Mouse (Mus musculus) adrenal gland, adult (tissue): Measurements from ENCODE around the gene Cfap20.
A peak's percentile ranks its signal among the peaks of the same experiment; 100 is the strongest.
"Not testable (repeated sequence)": the region's sequence is repeated elsewhere in the genome, so short reads cannot be mapped to it uniquely, and the experiment has no call there.

Source experiments
- DNase-seq, 2 experiments: peaks; one replicate each; pipeline ENCODE4 v3.0.0; 2022 to 2023; ENCODE audit warnings: low spot score in 1 of 2; ENCODE audit not compliant: inconsistent age in 2 of 2

Cfap20 gene

DNA sequence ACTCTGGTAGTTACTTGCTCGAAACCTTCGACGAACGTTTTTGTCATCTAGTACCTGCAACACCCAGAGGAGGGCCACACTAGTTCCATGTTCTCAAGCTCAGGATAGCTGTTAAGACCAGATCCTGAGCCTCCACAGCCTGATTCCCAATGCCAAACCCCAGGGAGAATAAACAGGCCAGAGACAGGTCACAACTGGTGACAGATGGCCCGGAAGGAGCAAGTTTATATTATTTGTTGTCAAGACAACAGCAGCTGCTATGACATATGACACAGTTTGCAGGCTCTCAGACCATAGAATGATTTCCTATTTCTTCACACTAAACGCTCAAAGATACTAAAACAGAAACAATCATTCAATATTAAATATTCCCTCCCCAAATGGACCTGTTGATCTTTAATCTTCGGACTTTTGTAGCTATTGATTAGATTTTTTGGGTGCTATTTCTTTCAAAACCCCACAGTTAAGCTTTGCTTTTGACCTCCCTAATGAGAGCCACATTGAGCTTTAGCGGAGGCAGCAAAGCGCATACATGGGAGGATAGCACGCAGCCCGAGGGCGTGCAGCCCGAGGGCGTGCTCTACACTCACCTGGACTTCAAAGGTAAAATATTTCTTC, 12.4 kb downstream of the Cfap20 start:
- DNase-seq, result no peak

DNA sequence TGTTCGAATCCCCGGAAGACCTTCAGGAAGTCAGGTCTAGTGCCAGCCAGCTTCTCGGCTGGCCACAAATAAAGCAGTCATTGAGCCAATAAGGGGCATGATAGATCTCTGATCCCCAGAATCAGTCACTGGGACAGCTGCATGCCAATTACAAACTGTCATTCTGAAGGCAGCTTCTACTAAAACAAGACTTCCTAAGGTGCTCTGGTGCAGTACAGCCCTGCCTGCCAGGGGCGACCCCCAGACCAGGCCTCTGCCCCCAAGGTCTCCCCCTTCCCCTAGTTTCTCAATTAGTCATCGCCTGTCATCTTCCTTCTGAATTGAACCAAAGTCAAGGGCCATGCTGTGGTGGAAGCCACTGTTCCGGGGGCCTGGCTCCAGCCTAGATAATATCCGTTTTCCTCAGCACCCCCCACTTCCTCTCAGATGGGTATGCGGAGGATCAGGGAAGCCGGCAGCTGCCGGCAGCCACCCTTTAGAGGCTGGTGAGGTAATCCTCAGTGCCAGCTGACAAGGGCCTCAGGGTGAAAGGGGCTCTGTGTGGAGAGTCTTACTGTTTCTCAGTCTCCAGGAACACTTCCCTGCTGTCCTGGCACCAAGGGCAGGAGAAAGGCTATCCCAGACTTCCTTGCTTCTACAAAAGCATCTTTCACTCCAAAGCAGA, 23.2 kb downstream of the Cfap20 start:
- peak in 1 of 2 experiments; percentile 57 for DNase-seq

DNA sequence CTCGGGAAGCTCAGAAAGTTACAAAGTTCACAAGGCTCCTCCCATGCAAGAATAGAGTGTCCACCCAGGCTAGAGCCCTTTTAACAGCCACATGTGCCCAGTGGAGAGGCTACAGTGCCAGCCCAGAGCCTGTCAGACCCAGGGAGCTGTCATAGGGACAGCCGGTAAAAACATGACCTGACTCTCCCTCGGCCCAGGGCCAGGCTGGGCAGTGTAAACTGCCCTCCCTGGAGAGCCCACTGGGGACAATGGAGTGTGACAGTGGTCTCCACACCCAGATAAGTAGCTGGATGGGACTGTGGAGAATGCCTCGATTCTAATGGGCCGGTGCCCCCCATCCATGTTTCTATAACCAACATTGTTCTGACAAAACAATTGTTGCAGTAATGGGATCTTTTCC, 25.2 kb downstream of the Cfap20 start:
- DNase-seq, result no peak

DNA sequence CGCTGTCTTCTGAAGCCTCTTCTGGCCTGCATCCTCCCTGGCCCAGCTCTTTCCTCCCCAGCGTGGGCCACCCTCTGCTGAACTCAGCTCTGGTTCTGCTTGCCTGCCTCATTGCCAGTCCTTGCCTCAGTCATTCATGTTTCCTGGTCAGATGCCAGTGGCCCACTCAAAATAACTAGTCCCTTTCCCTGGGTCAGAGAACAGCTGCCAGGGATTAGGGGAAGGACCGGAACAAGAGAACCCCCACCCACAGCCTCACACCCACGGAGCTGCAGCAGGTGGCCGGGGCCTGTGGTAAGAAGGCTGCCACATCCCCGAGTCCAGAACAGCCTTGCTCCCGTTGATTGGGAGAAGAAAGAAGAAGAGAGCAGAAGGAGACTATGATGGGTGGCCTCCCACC, 33.6 kb downstream of the Cfap20 start:
- DNase-seq, result no peak

DNA sequence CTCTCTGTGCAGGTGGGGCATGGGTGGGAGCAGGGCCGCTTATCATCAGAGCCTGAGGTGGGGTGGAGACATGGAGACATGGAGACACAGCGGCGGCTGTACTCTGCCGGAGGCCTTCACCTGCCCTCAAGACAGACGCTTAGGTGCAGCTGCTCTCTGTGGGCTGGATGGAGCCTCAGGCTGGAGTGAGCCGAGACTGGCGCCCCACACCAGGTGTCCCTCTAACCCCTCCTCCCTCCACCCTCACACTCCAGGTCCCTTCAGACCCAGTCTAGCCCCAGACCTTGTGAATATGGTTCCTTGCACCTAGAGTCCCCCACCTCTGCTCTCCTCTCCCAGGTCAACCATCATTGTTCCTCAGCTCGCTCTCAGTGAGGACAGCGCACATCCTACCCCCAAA, 35.5 kb downstream of the Cfap20 start:
- DNase-seq, result no peak

DNA sequence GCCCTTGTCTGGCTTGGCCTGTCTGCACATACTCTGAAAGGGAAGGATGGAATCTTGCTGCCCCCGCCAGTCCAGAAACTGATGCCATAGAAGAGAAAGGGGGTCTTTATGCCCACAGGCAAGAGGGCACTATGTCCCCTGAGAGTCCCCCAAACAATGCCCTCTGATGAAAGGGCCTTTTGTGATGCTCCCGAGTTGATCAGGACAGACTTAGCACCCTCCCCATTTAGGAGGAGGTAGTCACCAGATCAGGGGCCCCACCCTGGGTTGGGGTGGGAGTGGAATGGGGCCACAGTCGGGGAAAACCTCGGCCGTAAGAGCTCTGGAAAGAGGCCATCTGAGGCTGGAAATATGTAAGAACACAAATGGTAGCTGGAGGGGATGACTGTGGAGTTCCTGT, 37.5 kb downstream of the Cfap20 start:
- DNase-seq, result no peak

DNA sequence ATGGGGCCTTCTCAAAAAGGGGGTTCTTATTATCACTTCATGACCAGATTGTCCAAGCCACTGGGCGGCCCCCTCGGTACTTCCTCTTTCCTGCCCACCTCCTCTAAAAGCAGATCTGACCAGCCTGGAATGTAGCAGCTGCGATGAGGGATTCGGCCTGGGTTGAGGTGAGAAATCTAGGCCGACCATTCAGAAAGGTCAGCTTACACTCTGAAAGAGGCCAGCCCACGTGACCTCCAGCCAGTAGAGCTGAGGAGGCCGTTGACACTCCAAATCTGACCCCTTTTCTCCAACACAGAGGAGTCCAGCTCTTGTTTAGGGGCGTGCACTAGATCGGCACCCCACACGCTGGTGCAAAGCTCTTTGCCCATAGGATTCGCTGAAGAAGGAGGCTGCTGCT, 37.9 kb downstream of the Cfap20 start:
- no peak for DNase-seq

DNA sequence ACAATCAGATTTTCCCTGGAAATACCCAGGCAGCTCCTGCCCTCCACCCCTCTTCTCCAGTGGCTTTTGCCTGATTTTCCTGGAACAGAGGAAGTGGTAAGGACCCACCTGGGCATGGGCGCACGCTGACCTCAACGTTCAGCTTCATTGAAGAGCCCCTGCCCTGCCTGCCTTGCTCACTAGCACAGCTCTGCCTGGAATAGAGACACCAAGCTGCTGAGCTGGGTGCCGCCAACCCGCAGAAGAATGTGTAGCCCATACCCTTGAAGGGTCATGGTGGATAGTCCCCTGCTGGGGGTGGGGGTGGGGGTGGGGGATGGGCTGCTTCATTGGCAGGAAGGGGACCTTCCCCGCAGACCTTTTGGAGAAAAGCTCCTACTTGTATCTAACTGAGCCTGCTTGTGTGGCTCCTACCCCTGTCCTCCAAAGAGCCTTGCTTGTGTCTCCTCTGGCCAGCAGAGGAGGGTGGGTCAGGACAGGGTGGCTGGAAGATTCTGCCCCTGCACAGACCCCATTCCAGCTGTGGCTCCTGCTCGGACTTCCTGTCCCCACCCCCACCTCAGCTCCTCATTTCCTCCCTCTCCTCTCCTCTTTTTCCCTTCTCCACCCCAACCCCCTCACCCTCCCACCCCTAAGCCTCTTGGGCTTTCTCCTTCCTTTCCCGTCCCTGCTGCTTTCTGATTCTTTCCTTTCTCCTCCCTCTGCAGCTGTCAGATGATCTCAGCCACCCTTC, 39.3 kb downstream of the Cfap20 start:
- no peak for DNase-seq

DNA sequence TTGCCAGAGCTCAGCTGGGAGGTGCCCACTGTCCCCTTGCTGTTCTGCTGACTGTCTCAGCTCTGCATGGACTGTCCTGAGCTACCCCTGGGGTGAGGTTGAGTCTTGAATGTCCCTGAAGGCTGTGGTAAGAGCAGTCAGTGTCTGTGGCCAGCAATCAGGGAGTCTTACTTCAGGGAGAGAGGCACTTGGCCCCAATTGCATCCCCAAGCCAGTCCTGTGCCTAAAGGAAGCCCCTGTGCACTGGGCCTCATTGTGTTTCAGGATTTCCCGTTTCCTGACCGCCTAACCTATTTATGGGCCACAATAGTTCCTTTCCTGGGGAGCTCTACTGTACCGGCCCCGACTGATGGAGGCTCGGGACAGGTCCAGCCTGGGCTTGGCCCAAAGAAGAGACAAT, 42.1 kb downstream of the Cfap20 start:
- peak in 1 of 2 experiments; percentile 52 for DNase-seq

DNA sequence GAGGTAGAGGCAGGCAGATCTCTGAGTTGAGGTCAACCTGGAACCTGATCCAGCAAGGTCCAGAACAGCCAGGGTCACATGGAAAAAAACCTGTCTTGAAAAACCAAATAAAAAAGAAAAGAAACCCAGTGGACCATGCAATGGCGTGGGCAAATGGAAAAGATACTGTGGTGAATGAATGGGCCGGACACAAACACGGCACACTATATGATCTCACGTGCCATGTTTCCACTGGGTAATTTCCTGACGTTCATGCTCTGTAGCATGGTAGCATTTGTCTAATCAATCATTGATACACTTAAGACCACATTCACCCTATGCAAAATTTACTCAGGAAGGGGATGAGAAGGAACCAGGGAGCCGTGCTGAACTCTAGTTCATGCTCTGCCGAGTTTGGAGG, 43.6 kb downstream of the Cfap20 start:
- no peak for DNase-seq

DNA sequence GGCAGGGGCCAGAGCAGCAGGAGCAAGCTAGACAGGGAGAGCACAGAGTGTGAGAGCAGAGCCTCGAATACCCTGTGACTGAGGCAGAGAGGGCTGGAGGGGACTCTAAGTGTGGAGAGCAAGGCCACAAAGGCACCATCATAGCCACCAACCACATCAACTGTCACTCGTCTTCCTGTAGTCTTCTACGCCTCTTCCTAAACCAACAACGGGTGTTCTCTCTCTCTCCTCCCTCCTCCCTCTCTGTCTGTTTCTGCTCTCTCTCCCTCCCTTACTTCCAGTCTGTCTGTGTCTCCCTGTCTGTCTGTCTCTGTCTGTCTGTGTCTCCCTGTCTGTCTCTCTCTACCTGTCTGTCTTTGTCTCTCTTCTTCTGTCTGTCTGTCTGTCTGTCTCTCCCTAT, 44.4 kb downstream of the Cfap20 start:
- DNase-seq, result no peak

DNA sequence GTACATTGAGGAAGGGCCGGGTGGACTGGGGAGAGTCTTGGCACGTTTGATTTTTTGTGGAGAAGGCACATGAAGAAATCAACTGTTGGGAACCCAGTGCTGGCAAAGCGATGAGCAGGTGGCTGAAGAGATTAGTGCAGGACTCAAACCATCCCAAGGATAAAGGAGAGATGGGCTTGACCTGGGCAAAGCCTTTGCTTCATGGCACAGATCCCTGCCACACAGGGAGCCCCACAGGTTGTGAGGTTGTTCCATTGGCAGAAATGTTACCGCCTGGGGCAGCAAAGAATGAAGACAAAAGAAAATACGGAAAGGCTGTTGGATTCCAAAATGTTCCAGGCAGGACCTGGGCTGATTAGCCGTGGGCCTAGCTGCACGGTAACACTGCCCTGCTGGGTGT, 46.7 kb downstream of the Cfap20 start:
- DNase-seq, result no peak

DNA sequence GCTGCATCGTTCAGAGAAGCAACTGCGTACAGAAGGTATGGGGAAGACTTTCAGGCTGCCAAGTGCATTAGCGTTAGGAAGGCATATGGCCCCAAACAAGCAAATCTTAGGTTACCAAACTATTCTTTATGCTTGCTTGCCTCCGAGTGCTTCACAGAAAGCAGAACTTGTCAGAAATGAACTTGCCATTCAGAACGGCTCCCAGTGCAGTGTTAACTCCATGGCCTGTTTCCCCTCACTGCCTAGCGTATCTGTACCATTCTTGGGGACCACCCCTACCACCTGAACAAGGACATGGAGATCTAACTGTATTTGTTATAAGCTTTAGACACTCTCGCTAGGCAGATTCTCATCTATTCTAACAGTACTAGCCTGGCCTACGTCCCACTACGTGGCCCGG, 47.4 kb downstream of the Cfap20 start:
- DNase-seq, result no peak

DNA sequence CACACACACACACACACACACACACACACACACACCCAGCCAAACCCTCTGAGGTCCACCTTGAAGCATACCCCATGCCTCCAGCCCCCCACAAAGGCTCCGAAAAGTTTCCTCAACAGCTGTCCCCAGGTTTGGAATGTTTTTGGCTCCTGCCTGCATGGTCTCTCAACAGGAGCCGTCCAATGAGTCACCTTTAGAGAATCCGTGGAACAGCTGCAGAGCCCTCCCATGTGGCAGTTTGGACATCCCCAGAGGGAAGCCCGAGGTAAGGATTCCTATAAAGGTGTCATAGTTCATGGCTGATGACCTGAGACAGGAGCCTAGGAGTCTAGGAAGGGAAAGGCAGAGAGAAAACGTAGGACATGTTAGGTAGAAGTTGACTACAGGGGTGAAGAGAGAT, 48.6 kb downstream of the Cfap20 start:
- no peak for DNase-seq

DNA sequence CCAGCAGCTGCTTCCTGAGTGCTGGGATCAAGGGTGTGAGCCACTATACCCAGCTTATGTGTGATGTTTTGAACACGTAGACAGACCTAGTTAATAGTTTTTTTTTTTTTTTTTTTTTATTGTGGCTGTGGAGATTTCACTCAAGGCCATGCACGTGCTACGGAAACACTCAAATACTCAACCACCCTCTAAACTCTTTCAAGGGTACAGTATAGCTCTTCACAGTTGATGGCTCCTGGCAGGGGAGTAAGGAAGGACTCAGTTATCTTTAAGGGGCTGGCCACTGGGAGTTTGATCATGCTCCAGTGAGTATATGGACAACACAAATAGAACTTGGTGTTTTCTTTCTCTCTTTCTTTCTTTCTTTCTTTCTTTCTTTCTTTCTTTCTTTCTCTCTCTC, 50.2 kb downstream of the Cfap20 start:
- no peak for DNase-seq

DNA sequence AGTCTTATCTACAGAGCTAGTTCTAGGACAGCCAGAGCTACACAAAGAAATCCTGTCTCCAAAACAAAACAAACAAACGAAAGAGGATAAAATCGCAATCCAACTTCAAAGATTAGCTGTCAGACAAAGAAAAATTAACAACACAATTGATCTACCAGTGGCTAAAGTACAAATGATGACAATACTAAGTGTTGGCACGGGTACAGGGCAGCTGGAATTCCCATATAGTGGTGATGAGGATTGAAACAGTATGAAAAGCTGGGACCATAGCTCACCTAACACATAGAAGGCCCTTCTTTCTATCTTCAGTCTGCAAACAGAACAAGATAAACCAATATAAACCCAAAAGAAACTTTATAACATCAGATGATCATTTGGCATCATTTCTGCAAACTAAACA, 53.1 kb downstream of the Cfap20 start:
- no peak for DNase-seq

DNA sequence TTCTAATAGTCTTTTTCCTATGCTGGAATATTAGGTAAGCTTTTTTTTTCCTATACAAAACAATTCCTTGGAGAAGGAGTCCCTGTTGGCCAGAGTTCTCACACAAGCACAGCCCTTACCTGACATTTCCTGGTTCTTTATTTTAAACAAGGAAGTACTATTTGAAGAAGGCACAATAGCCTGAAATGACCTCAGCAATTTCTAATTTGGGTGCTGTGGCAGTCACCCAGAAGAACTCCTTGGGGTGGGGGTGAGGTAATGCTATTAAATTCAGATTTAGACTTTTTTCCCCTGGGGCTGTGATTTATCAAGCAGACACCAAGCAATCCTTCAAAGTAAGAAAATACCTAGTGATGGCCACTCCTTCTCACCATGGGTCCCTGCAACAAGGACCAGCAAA, 53.7 kb downstream of the Cfap20 start:
- no peak for DNase-seq

DNA sequence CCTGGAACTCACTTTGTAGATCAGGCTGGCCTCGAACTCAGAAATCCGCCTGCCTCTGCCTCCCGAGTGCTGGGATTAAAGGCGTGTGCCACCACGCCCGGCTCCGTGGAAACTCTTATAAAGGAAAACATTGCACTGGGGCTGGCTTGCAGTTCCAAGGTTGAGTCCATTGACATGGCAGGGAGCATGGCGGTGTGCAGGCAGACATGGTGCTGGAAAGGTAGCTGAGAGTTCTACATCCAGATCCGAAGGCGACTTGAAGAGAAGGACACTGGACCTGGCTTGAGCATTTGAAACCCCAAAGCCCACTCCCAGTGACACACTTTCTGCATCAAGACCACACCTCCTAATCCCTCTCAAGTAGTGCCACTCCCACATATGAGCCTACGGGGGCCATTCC, 55.7 kb downstream of the Cfap20 start:
- DNase-seq, result not testable (repeated sequence)

DNA sequence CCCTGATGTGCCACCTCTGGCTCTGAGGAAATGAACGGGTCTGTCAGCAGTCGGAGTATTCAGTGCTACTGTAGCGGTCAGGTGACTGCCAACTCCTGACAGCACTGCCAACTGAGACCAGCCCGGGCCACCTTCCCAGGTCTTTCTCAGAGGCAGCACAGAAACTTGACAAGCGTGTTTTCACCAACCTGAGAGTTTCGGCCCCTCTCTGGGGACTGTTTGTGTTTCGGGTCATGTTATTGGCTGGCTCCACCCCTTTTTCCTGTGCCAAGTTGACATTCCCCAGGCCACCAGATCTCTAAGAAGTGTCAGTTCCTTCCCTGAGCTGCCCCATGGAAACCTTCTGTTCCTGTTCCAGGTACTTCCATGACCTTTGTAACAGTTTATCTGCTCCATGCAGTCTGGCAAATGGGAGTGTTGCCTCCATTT, 56.8 kb downstream of the Cfap20 start:
- peak in 1 of 2 experiments; percentile 43 for DNase-seq

DNA sequence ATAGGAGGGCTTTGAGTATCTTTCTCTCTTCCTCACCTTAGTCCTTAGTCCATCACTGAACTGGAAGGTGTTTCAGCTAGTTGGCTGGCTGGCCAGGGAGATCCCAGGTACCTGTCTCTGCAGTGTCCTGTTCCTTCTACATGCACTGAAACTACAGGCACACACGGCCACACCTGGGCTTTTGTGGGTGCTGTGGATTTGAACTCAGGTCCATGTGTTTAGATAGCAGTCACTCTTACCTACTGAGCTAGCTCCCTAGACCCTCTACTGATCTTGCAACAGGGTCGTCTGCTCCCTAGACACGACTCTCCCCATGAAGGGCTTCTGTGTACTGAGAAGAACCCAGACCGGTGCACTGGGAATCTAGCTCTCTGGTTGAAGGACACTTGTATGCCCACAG, 57.6 kb downstream of the Cfap20 start:
- no peak for DNase-seq

DNA sequence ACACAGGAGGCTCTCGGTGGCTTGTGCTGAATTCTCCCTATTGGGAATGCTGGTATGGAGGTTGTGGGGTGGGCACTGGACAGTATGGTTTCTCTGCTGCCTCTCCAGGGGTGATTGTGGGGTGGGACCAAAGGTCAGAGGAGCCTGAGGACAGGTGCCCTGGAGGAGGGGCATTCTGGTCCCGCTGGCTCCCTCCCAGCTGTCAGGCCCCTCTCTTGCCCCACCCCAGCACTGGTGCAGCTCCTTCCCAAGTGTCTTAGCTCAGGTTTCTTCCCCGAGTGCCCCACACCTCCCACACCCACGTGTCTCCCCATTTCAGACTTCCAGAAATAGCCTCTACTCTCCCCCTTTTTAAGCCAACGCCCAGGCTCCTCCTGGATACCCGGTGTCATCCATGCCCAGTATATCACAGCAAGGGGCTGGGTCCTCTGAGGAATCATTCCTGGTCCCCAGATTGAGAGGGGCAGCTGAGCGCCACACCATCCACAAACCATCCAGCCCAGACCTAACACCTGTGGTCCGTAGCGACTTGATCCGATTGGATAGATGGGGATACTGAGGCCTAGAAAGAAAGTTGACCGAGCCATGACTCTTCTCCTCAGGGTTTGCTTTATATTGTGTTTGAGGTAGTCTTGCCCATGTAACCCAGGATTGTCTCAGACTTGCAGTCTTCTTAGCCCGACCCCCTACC, 58.2 kb downstream of the Cfap20 start:
- DNase-seq, result no peak

DNA sequence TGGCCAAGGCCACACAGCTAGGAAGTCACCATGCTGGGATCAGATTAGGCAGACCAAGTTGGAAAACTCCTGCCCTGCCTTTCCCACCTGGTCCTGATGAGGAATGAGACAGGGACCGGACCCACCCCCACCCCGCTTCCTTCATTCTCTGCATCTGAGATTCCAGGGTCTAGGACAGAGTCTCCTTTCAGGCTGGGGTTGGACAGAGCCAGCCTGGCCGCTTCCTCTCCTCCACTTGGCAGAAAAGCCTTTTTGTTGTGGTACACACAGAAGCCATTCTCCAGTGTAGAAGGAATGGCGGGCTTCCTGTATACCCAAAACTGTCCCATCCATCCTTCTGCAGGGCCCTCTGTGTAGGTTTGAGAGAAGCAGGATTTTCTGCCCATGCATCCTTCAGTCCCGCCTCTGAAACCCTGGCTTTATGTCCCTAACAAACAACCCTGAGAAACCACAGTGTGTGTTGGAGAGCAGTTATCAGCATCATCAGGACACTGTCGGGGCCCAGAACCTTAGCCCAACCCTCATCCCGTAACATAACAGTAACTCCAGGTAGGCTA, 59.2 kb downstream of the Cfap20 start:
- no peak for DNase-seq
